Mouse (Mus musculus) retina, adult 2 months (tissue): ENCODE measurements at regions not wholly inside any gene's neighbourhood (a gene's known extent, or its start where the extent isn't known, plus 50 kb on each side); places are given as distances from the start of the nearest gene placed in this dataset.

Experiments used
- DNase-seq: peaks from one replicate; pipeline ENCODE4 v3.0.0-alpha.2; 2012; ENCODE audit warnings: low read depth, low spot score

DNA sequence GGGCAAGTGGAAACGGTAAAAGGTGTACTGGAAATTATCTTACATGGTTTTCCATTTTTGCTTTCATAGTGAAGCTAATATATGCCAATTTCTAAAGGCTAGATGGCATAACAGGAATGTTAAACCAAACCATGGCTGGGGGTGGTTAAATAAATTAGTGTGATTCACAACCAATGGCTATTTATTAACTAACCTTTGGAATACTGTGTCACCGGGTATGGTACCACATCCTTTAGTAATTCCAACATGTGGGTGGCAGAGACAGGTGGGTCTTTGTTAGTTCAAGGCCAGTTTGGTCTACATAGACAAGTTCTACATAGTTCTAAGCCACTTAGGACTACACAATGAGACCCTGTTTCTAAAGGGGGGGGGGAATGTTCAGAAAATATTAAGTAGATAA is 179.8 kb upstream of the Plxnc1 start:
- DNase-seq: no peak

DNA sequence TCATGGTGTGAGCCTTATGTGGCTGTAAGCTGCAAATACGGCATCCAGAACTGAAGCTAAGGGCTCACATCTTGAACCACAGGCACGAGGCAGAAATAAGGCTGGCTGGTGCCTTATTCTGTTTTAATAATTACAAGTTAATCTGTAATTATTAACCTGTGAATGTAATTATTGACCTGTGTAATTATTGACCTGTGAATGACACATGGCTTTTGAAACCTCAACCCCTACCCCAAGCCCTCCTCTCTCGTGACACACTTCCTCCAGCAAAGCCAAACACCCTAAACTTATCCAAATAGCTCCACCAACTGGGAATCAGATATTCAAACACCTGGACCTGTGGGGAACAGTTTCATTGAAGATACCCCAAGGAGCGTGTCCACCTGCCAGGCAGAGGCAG is 175.4 kb upstream of the Plxnc1 start:
- DNase-seq: no peak

DNA sequence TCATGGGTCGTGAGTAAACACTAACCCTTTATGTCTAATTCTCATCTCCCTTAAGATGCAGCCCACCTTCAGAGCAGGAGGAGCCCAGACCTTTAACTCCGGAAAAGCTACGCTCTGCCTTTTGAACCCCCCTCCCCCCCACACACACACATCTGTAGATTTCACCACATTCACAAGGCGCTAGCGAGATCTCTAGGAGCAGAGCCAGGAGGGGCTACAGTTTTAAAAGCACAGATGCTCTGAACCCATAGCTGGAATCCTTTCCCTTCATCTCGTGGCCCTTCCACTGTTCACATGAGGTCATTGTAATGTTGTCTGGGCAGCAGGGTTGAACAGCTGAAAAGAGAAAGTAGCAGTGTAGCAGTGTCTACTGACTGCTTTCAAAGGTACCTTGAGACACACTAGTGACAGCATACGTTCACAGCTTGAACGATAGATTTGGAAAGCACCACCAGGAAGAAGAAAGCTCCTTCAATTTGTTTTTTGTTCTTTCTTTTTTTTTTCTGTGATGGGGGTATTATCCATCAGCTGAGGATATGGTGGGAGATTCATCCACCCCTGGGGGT is 174.2 kb upstream of the Plxnc1 start:
- DNase-seq: no peak

DNA sequence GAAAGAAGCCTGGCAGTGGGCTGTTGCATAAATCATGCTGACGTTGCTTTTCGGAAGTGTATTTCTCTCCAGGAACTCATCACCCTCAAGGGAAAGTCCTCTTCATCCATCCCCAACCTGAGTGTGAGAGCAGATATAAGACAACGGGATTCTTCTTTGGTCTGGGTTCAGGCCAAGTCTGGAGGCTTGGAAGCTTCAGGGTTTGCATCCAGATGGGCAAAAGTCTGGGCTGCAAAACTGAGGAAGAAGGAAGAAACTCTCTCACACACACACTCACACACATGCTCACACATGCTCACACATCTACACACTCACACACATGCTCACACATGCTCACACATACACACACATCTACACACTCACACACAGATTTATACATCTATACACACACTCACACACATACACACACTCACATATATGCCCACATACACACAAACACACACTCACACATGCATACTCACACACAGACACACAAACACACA is 173.1 kb upstream of the Plxnc1 start:
- DNase-seq: no peak

- DNase-seq: no peak
Measured at GRCm38 (mm10) chr10:95117041-95117730, 172.6 kb upstream of the Plxnc1 start.

GRCm38 (mm10) chr10:95116579-95117011 is 172.0 kb upstream of the Plxnc1 start:
- no peak for DNase-seq

DNA sequence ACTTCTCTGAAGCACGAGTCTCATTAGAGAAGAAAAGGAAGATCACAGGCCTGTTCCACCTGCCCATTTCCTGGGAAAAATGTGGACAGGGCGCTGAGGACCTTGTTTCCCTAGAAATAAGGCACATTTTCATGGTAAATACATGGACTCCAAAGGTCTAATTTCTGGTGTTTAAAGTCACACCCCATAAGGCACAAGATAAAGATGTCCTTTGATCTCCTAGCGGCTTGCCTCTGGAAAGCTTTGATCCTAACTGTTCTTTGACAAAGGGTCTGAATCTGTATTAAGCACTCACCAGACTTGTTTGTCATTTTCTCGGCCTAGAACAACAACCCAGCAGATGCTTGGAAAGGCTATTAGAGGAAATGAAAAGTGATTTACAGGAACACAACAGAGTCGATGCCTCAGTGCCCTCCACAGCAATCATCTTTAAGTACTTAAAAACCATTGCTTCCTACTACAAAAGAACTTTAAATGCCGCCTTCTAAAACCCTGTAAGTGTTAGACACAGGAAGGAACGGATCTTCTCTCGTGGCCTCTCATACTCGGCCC is 168.3 kb upstream of the Plxnc1 start:
- no peak for DNase-seq

DNA sequence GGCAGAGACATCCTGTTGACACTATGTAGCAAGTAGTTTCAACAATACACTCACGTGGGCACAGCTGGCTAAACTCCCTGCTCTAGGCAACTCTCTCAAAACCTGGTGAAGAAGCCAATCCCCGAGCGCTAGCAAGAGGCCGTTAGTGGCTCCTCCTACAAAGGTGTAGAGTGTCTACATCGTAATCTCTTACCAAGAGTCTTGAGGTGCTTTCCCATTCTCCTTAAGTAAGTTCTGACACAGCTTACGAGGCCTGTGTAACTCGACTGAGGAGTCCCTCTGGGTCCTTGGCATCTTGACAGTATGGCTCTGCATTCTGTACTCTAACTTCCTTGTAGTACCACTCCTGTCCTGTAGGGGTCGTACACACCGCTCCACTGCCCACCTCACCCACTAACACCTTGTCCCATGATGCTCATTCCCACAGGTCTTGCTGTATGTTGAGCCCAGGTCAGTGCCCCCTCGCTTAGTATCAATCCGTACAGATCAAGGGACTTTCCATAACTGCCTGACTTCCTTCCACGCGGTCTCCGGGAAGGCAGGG is 167.7 kb upstream of the Plxnc1 start:
- no peak for DNase-seq

DNA sequence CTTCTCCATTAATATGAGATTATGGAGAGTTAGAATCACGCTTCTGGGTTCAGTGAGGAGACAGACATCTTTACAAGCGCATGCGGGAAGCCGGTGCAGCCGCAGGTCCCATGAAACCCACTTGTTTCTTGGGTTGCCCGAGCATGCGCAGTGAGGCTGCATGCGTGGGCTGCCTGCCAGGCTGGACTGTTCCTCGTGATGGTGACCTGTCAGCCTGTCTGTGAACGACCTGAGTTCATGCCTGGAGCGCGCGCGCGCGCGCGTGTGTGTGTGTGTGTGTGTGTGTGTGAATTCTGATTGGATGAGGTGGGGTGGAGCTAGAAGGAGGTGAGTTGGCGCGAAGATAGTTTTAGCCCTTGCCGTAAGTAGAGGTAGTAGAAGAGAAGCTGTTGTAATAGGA is 166.2 kb upstream of the Plxnc1 start:
- DNase-seq: no peak

- DNase-seq: no peak
Measured at GRCm38 (mm10) chr10:95109576-95109975, 164.9 kb upstream of the Plxnc1 start.

DNA sequence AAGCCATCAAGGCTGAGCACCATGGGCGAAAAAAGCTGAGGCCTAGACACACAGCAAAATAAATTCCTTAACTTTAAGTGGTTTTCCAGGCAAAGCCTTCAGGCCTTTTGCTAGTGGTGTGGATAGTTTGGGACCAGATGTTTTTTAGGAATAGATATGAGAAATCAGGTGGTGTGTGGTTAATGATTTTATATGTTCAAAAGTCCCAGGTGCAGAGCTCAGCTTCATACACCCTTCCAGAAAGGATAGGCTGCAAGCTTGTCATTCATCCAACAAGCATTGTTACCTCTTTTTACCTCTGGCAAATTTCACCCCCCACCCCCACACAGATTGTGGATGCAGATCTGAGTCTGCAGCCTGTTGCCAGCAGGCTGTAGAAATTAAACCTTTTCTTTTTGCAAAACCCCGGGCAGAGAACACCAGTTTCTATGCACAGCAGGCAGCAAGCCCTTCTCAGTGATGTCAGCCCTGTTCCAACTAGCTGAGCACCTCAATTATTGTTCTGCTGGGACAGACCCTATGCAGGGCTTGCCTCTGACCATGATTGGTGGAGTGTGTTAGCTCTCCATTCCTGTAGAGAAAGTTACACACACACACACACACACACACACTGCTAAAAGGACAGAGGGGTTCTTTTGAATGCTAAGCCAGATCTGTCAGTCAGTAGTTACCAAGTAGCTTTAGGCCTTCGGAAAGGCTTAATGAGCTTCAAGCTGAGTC is 163.1 kb upstream of the Plxnc1 start:
- peak; percentile 6 for DNase-seq

DNA sequence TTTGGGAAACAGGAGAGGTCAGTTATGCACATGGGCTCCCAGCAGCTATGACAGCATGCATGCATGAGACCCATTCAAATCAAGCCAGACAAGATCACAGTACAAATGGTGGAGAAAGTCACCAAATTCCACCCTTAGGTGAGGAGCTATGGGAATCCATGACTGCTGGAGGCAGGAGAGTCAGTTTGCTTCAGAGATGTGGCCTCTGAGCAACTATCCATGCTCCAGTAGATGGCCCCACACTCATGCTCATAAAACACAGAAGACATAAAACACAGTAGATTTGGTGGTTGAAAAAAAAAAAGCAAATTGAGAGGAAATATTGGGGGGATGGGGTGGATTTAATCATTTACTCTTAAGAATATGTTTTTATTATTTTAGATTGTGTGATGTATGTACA is 159.2 kb upstream of the Plxnc1 start:
- peak; percentile 6 for DNase-seq

DNA sequence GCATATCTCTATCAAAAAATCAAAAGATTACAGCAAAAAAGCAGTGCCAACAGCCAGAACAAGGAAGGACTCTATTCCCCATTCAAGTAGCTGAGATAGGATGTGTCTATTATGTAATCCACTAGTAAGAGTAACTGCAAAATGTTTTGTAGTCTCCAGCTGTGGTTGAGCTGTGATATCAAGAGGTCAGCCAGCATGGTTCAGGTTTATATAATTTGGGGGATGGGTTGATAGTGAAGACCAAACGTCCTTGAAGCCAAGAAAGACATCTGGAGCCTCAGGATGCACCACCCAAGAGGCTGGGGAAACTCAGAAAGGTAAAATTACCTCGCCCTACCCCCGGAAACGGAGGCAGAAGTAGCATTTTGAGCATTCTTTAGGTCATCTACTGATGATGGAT is 158.3 kb upstream of the Plxnc1 start:
- DNase-seq: no peak

DNA sequence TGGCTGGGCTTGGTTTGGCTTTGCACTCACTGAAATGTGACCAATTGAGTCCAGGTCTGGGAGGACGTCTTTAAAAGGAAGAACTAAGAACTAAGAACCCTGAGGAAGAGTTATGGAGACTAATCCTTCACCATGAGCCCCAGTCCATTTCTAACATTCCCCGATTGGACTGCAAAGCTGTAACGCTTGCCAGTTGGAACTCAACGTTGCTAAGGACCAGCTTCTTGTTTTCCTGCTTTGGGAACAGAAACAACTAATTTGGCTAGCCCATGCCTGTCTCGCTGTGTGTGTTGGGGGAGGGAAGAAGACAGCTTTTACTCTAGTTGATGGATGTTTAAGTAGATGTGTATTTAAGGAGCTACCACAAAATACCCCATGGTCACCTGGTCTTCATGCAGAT is 155.3 kb upstream of the Plxnc1 start:
- no peak for DNase-seq

DNA sequence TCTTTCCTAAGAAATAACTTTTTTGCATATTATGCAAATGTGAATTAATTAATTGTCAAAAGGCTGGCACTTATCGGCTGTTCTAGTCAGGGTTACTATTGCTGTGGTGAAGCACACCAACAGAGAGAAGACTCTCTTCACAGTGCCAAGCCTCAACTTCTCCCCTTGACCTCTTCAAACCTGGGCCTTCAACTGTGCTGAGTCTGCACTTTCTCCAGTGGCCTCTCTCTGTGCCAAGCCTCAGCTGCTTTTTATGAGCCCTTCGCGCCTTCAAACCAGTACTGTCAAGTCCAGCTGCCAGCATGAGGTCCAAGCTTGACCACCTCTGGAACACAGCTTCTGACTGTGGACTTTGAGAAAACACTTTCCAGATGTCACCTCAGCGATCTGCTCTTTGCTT is 151.2 kb upstream of the Plxnc1 start:
- DNase-seq: no peak

GRCm38 (mm10) chr10:95094771-95095170 is 150.1 kb upstream of the Plxnc1 start:
- no peak for DNase-seq

DNA sequence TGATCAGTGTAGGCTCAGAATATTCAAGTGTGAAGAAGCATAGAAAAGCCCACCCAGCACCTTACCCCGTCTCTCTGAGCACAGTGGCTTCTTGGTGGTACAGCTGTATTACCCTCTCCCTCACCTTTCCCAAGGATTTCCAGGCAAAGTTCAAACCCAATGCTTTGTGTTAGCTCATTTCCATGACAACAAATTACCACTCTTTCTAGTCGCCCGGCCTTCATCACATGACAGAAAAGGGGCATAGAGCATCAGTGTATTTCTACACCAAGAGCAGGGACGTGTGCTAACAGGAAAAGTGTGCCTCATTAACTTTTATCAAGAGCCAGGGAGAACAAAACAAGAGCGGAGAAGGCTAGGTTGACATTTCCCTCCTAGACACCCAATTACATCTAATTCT is 148.6 kb upstream of the Plxnc1 start:
- DNase-seq: no peak

DNA sequence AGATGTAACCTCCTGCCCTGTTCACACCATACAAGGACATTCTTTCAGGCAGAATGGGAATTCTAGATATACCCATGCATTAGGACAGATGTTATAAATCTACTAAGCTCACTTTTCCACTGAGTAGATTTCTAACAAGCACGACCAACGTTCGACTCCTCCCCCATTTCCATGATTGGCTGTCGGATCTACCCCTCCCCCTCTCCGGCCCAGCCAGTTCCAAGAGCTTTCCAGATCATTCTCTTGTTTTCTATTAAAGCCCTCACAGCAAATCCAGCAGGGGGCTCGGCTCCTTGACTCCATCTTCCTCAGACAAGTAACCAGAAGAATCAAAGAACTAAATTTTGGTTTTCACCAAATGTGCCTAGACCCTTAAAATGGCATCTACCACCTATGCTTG is 146.5 kb upstream of the Plxnc1 start:
- no peak for DNase-seq

- no peak for DNase-seq
Measured at GRCm38 (mm10) chr10:95090641-95091040, 146.0 kb upstream of the Plxnc1 start.

DNA sequence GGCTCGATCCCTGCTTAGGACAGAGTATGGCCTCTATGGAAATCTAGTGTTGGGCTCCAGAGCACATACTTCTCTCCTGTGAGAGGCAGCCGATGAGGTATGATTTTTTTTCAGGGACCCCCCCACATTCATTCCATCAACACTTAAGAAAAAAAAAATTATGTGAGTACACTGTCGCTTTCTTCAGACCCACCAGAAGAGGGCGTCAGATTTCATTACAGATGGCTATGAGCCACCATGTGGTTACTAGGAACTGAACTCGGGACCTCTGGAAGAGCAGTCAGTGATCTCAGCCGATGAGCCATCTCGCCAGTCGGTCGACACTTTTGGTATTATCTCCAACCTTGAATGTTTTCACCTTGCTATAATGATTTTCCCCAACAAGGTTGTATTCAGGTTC is 145.4 kb upstream of the Plxnc1 start:
- no peak for DNase-seq

DNA sequence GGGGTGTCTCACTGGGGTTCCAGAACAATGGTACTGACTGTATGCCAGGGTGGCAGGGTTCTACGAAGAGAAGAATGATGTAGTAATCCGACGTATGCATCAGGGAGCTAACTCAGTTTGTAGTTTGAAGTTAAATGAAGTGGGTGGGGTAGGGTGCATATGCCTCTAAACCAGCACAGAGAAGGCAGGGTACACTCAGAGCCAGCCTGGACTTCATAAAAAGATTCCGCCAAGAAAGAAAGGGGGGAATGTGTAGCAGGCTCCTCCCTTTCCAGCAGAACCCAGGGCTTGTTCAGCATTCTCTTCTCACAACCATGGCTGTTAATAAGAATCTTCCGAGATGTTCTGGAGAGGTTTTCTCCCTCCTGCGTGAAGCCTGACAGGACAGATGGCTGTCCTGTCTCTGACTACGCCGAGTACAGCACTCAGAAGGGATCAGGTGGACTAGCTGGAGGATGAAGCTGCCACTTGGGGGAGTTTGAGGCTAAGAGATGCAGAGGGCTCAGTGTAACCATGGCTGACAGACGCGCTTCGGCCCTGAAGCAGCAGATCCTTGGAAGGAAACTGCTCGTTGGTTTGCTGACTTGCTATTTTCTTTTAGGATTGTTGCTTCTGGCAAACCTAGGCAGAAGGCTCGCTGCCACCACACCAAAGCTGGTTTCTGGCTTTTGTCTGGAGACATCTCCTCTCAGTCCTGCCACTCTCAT is 143.4 kb upstream of the Plxnc1 start:
- DNase-seq: peak; percentile 41

GRCm38 (mm10) chr10:95086755-95087154 is 142.1 kb upstream of the Plxnc1 start:
- no peak for DNase-seq
